Comparison of ENCODE assay signal across 8 mouse cellular contexts in genomic region chr11:93995111-93995719, GRCm38 (mm10). TPM values are rescaled to one million over a fixed set of nuclear protein-coding genes. Genes with fewer than 3 reads are reported as not detected.
DNase-seq lines count a peak whose midpoint lies in the region; ATAC-seq and TF ChIP-seq lines count a peak whose summit lies in the region.

No protein-coding gene starts in this region.

- H3K9ac ChIP-seq in embryonic facial prominence, embryonic 13.5 days: peak overlapping the region; percentile 91
- peak overlapping the region; percentile 56 for H3K9ac ChIP-seq in midbrain, embryonic 12.5 days (replicated peaks)

- no peak for ATAC-seq in embryonic facial prominence, embryonic 13.5 days (ENCODE audit: insufficient number of reproducible peaks, insufficient read depth, low FRiP score, low TSS enrichment, low read depth)
- ATAC-seq in midbrain, embryonic 12.5 days (ENCODE audit: low FRiP score, low read depth): peak; percentile 11

- peak; percentile 65; the same call in 1 of the 2 replicates for TF ChIP-seq POLR2A in small intestine, adult 2 months (IDR thresholded peaks at IDR 0.05; ENCODE audit: low read depth, low read length)

- H3K27me3 ChIP-seq in embryonic facial prominence, embryonic 13.5 days: no peaks in the 10 kb centered on the region
- H3K27me3 ChIP-seq in limb, embryonic 10.5 days (ENCODE audit: low read depth, poor library complexity, severe bottlenecking): no peaks in the 10 kb centered on the region
- no peaks in the 10 kb centered on the region for H3K27me3 ChIP-seq in midbrain, embryonic 12.5 days
- H3K27me3 ChIP-seq in small intestine, adult 2 months (ENCODE audit: control insufficient read depth, insufficient read depth, low read length): no peaks in the 10 kb centered on the region

- H3K4me2 ChIP-seq in embryonic facial prominence, embryonic 13.5 days: peak overlapping the region; percentile 82
- peak overlapping the region; percentile 97 for H3K4me2 ChIP-seq in midbrain, embryonic 12.5 days (replicated peaks)

- H3K9me3 ChIP-seq in embryonic facial prominence, embryonic 13.5 days: no peaks in the 10 kb centered on the region
- no peaks in the 10 kb centered on the region for H3K9me3 ChIP-seq in limb, embryonic 10.5 days (replicated peaks)
- H3K9me3 ChIP-seq in midbrain, embryonic 12.5 days: no peaks in the 10 kb centered on the region

- no peak for TF ChIP-seq CTCF in small intestine, adult 2 months (IDR thresholded peaks at IDR 0.05; ENCODE audit: extremely low read depth, insufficient read length, insufficient replicate concordance, low read depth, low read length)

- no peaks in the 10 kb centered on the region for H3K36me3 ChIP-seq in embryonic facial prominence, embryonic 13.5 days
- no peaks in the 10 kb centered on the region for H3K36me3 ChIP-seq in limb, embryonic 10.5 days
- no peaks in the 10 kb centered on the region for H3K36me3 ChIP-seq in midbrain, embryonic 12.5 days
- H3K36me3 ChIP-seq in small intestine, adult 2 months (ENCODE audit: control insufficient read depth, insufficient read depth, low read length): no peaks in the 10 kb centered on the region

- H3K27ac ChIP-seq in embryonic facial prominence, embryonic 13.5 days: peak overlapping the region; percentile 98
- H3K27ac ChIP-seq in limb, embryonic 10.5 days: peak overlapping the region; percentile 93
- peak overlapping the region; percentile 94 for H3K27ac ChIP-seq in midbrain, embryonic 12.5 days (replicated peaks)
- H3K27ac ChIP-seq in small intestine, adult 2 months (ENCODE audit: insufficient read depth, low read depth, low read length): peak overlapping the region; percentile 100

- WGBS in embryonic facial prominence, embryonic 13.5 days: 5% methylated on average over 15 of the region's 15 CpGs
- 6% methylated on average over 15 of the region's 15 CpGs for WGBS in limb, embryonic 10.5 days
- 11% methylated on average over 15 of the region's 15 CpGs for WGBS in midbrain, embryonic 12.5 days
- WGBS in small intestine, adult 2 months: under 1% methylated on average over 15 of the region's 15 CpGs

- peak overlapping the region; percentile 87 for H3K4me3 ChIP-seq in embryonic facial prominence, embryonic 13.5 days
- H3K4me3 ChIP-seq in limb, embryonic 10.5 days: peak overlapping the region; percentile 98
- H3K4me3 ChIP-seq in midbrain, embryonic 12.5 days: peak overlapping the region; percentile 93
- H3K4me3 ChIP-seq in small intestine, adult 2 months (ENCODE audit: low read depth, low read length): peak overlapping the region; percentile 81

- H3K4me1 ChIP-seq in embryonic facial prominence, embryonic 13.5 days: peaks cover 24% of the 10 kb centered on the region
- H3K4me1 ChIP-seq in limb, embryonic 10.5 days: peaks cover 22% of the 10 kb centered on the region
- peaks cover 29% of the 10 kb centered on the region for H3K4me1 ChIP-seq in midbrain, embryonic 12.5 days
- peaks cover 2% of the 10 kb centered on the region; the same call in 1 of the 2 replicates for H3K4me1 ChIP-seq in small intestine, adult 2 months (ENCODE audit: control insufficient read depth, insufficient read depth, insufficient read length, low read length)

- DNase-seq in 3134 (ENCODE audit: extremely low read depth, insufficient read length, low spot score): peak; percentile 87
- DNase-seq in adrenal gland, postnatal 36 days: peak; percentile 87 to 90
- DNase-seq in heart, adult 11 months: peak; percentile 100
- peak; percentile 80 for DNase-seq in kidney, adult 18-20 months
- DNase-seq in limb, embryonic 10.5 days (ENCODE audit: low spot score): peak; percentile 37

RNA-seq across cellular contexts. Expression of gene Spag9, which starts 0.7 kb away (rescaled TPM):
- 100 to 1,000 TPM; 108 to 117 TPM for total RNA-seq in adrenal gland, postnatal 36 days (2021)
- polyA plus RNA-seq in embryonic facial prominence, embryonic 13.5 days (2015; fragmentation: Nextera tagmentation; extraction: Ambion mirVana): 46.3 and 56.7 TPM in 2 replicates
- polyA plus RNA-seq in limb, embryonic 10.5 days (2016; fragmentation: Nextera tagmentation; extraction: Ambion mirVana): 28.0 and 30.4 TPM in 2 replicates
- polyA plus RNA-seq in midbrain, embryonic 12.5 days (2016; fragmentation: Nextera tagmentation; extraction: Ambion mirVana): 134 and 147 TPM in 2 replicates
- 20.5 and 32.4 TPM in 2 replicates for polyA plus RNA-seq in small intestine, adult 2 months (2012; rRNA removed)

RNA-seq across cellular contexts. Expression of gene Nme1, which starts 26.9 kb away (rescaled TPM):
- 10 to 100 TPM; 33.5 to 41.7 TPM for total RNA-seq in adrenal gland, postnatal 36 days (2021)
- polyA plus RNA-seq in embryonic facial prominence, embryonic 13.5 days (2015; fragmentation: Nextera tagmentation; extraction: Ambion mirVana): 127 and 140 TPM in 2 replicates
- 386 and 480 TPM in 2 replicates for polyA plus RNA-seq in limb, embryonic 10.5 days (2016; fragmentation: Nextera tagmentation; extraction: Ambion mirVana)
- polyA plus RNA-seq in midbrain, embryonic 12.5 days (2016; fragmentation: Nextera tagmentation; extraction: Ambion mirVana): 217 and 227 TPM in 2 replicates
- polyA plus RNA-seq in small intestine, adult 2 months (2012; rRNA removed): 43.7 and 50.1 TPM in 2 replicates

RNA-seq across cellular contexts. Expression of gene Gm20390, which starts 27.1 kb away (rescaled TPM):
- total RNA-seq in adrenal gland, postnatal 36 days (2021): 10 to 100 TPM; 66.6 to 85.5 TPM
- 306 and 441 TPM in 2 replicates for polyA plus RNA-seq in embryonic facial prominence, embryonic 13.5 days (2015; fragmentation: Nextera tagmentation; extraction: Ambion mirVana)
- polyA plus RNA-seq in limb, embryonic 10.5 days (2016; fragmentation: Nextera tagmentation; extraction: Ambion mirVana): 578 and 666 TPM in 2 replicates
- 340 and 352 TPM in 2 replicates for polyA plus RNA-seq in midbrain, embryonic 12.5 days (2016; fragmentation: Nextera tagmentation; extraction: Ambion mirVana)
- polyA plus RNA-seq in small intestine, adult 2 months (2012; rRNA removed): 6.9 and 8.5 TPM in 2 replicates

RNA-seq across cellular contexts. Expression of gene Nme2, which starts 39.2 kb away (rescaled TPM):
- total RNA-seq in adrenal gland, postnatal 36 days (2021): 100 to 1,000 TPM; 504 to 546 TPM
- polyA plus RNA-seq in embryonic facial prominence, embryonic 13.5 days (2015; fragmentation: Nextera tagmentation; extraction: Ambion mirVana): 303 and 337 TPM in 2 replicates
- polyA plus RNA-seq in limb, embryonic 10.5 days (2016; fragmentation: Nextera tagmentation; extraction: Ambion mirVana): 151 and 152 TPM in 2 replicates
- polyA plus RNA-seq in midbrain, embryonic 12.5 days (2016; fragmentation: Nextera tagmentation; extraction: Ambion mirVana): 106 and 110 TPM in 2 replicates
- 104 and 114 TPM in 2 replicates for polyA plus RNA-seq in small intestine, adult 2 months (2012; rRNA removed)

Comparison
In these comparisons a context has a peak if more than half of its experiments do, and no peak if none do; other contexts are left out.
1. DNase-seq: peak in every context shown above with its lines; median percentile 100 in heart, adult 11 months; 88 in adrenal gland, postnatal 36 days; 87 in 3134; 80 in kidney, adult 18-20 months; 37 in limb, embryonic 10.5 days.
2. RNA of gene Gm20390, which starts 27.1 kb away (polyA plus RNA-seq): 578 to 666 TPM in limb, embryonic 10.5 days, 306 to 441 TPM in embryonic facial prominence, embryonic 13.5 days and 340 to 352 TPM in midbrain, embryonic 12.5 days; 6.9 to 8.5 TPM in small intestine, adult 2 months; every median in the first group is over 10 times any median in the second.
3. Peak in every context shown above with its lines, with median percentiles within 50 percentile points of each other: H3K27ac ChIP-seq and H3K4me3 ChIP-seq.